ENCODE assay signal across 8 mouse cellular contexts in genomic region chr1:126931754-126932153, GRCm38 (mm10).
DNase-seq lines count a peak whose midpoint lies in the region; ATAC-seq lines count a peak whose summit lies in the region.

No protein-coding gene starts in this region.

- intact Hi-C loops in left cerebral cortex, postnatal 4 days (cut with DNase I), result loop anchor here (5.0 to 10.0 kb wide), 3 partner anchors 437 to 1324 kb away; no protein-coding TSS in a partner anchor

- H3K9ac ChIP-seq in heart, embryonic 12.5 days, result no peak overlapping the region
- H3K9ac ChIP-seq in midbrain, embryonic 16.5 days (ENCODE audit: low read depth, low read length), result peak overlapping the region; percentile 56

- no peak for ATAC-seq in heart, embryonic 12.5 days (ENCODE audit: insufficient number of reproducible peaks, low FRiP score)
- ATAC-seq in granulocyte monocyte progenitor cell, adult 5-6 weeks (replicated peaks; ENCODE audit: poor library complexity, severe bottlenecking), result peak; percentile 92
- peak; percentile 70; the same call in 1 of the 2 replicates for ATAC-seq in midbrain, embryonic 16.5 days

- H3K27me3 ChIP-seq in heart, embryonic 12.5 days (replicated peaks), result no peaks in the 10 kb centered on the region
- H3K27me3 ChIP-seq in midbrain, embryonic 16.5 days (ENCODE audit: control insufficient read depth, insufficient read depth, low read depth, low read length), result no peaks in the 10 kb centered on the region; the same call in 1 of the 2 replicates

- H3K9me3 ChIP-seq in heart, embryonic 12.5 days (replicated peaks), result 0 out of 2 replicates have a peak, but pooled peaks cover 3% of the 10 kb centered on the region
- no peaks in the 10 kb centered on the region for H3K9me3 ChIP-seq in midbrain, embryonic 16.5 days (replicated peaks; ENCODE audit: control insufficient read depth, low read length, poor library complexity, severe bottlenecking)

- peak; percentile 93 for DNase-seq in heart, adult 11 months
- peak; percentile 86 for DNase-seq in embryo, embryonic 11 days
- peak; percentile 63 to 86 for DNase-seq in kidney, adult 8-10 months
- peak; percentile 83 for DNase-seq in left cerebral cortex, postnatal 4 days
- DNase-seq in spleen, postnatal 14 days (ENCODE audit: low spot score in 2 of 2), result peak; percentile 11 to 31

- peaks cover 10% of the 10 kb centered on the region for H3K4me1 ChIP-seq in heart, embryonic 12.5 days (replicated peaks)
- H3K4me1 ChIP-seq in midbrain, embryonic 16.5 days (ENCODE audit: control insufficient read depth, insufficient read depth, low read length), result peaks cover 11% of the 10 kb centered on the region; the same call in 1 of the 2 replicates

- no peak overlapping the region for H3K4me3 ChIP-seq in heart, embryonic 12.5 days
- H3K4me3 ChIP-seq in midbrain, embryonic 16.5 days (ENCODE audit: low read depth, low read length), result no peak overlapping the region

- H3K4me2 ChIP-seq in heart, embryonic 12.5 days, result no peak overlapping the region
- peak overlapping the region; percentile 25; the same call in 1 of the 2 replicates for H3K4me2 ChIP-seq in midbrain, embryonic 16.5 days (ENCODE audit: low read length)

- H3K27ac ChIP-seq in heart, embryonic 12.5 days (ENCODE audit: poor library complexity, severe bottlenecking), result no peak overlapping the region
- peak overlapping the region; percentile 66; the same call in 1 of the 2 replicates for H3K27ac ChIP-seq in midbrain, embryonic 16.5 days (ENCODE audit: low read length)

- WGBS in heart, embryonic 12.5 days, result 1% methylated on average over 6 of the region's 6 CpGs
- WGBS in midbrain, embryonic 16.5 days, result under 1% methylated on average over 6 of the region's 6 CpGs

- H3K36me3 ChIP-seq in heart, embryonic 12.5 days, result no peaks in the 10 kb centered on the region
- H3K36me3 ChIP-seq in midbrain, embryonic 16.5 days (ENCODE audit: control insufficient read depth, insufficient read depth, low read length), result no peaks in the 10 kb centered on the region

Comparison
In these comparisons a context has a peak if more than half of its experiments do, and no peak if none do; other contexts are left out.
1. DNase-seq: peak in every context shown above with its lines; median percentile 93 in heart, adult 11 months; 86 in embryo, embryonic 11 days; 83 in left cerebral cortex, postnatal 4 days; 74 in kidney, adult 8-10 months; 21 in spleen, postnatal 14 days.